Mouse (Mus musculus): ENCODE measurements at regions not wholly inside any gene's neighbourhood (a gene's known extent, or its start where the extent isn't known, plus 50 kb on each side); places are given as distances from the start of the nearest gene placed in this dataset.

- H3K27me3 ChIP-seq (replicated peaks) = no peaks in the 10 kb centered on the region
Measured at GRCm38 (mm10) chr12:16239792-16240191, 371.0 kb downstream of the Lpin1 start.

GRCm38 (mm10) chr12:16237498-16237897 lies 373.3 kb downstream of the Lpin1 start:
- Histone ChIP-seq H3K9me3 (replicated peaks) (no peaks in the 10 kb centered on the region), H3K27ac (no peak overlapping the region), H3K9ac (no peak overlapping the region), H3K27me3 (replicated peaks) (no peaks in the 10 kb centered on the region), H3K4me3 (no peak overlapping the region), H3K36me3 (no peaks in the 10 kb centered on the region), H3K4me2 (no peak overlapping the region), H3K4me1 (no peaks in the 10 kb centered on the region)
- WGBS (ENCODE audit: insufficient replicate concordance) = 57% methylated on average over 5 of the region's 5 CpGs
- ATAC-seq = no peak

More at GRCm38 (mm10) chr12:16239792-16240191, 371.0 kb downstream of the Lpin1 start:
- no peak overlapping the region for H3K27ac ChIP-seq
- H3K9me3 ChIP-seq (replicated peaks) = no peaks in the 10 kb centered on the region
- H3K4me3 ChIP-seq = no peak overlapping the region
- H3K9ac ChIP-seq = no peak overlapping the region
- H3K36me3 ChIP-seq = no peaks in the 10 kb centered on the region
- 64% methylated on average over 5 of the region's 5 CpGs for WGBS (ENCODE audit: insufficient replicate concordance)
- no peak overlapping the region for H3K4me2 ChIP-seq
- ATAC-seq = no peak
- H3K4me1 ChIP-seq = no peaks in the 10 kb centered on the region

GRCm38 (mm10) chr12:16233559-16233958 lies 377.2 kb downstream of the Lpin1 start:
- no peaks in the 10 kb centered on the region for H3K9me3 ChIP-seq (replicated peaks)
- no peak overlapping the region for H3K4me3 ChIP-seq
- H3K36me3 ChIP-seq = no peaks in the 10 kb centered on the region
- no peak for ATAC-seq
- H3K27me3 ChIP-seq (replicated peaks) = no peaks in the 10 kb centered on the region
- WGBS (ENCODE audit: insufficient replicate concordance) = 75% methylated on average over 3 of the region's 3 CpGs
- no peak overlapping the region for H3K27ac ChIP-seq
- no peak overlapping the region for H3K9ac ChIP-seq
- H3K4me2 ChIP-seq = no peak overlapping the region
- H3K4me1 ChIP-seq = no peaks in the 10 kb centered on the region

- no peak for ATAC-seq
- Histone ChIP-seq H3K36me3 (no peaks in the 10 kb centered on the region), H3K4me3 (no peak overlapping the region), H3K4me2 (no peak overlapping the region), H3K27ac (no peak overlapping the region), H3K9me3 (replicated peaks) (no peaks in the 10 kb centered on the region), H3K4me1 (no peaks in the 10 kb centered on the region), H3K9ac (no peak overlapping the region), H3K27me3 (replicated peaks) (no peaks in the 10 kb centered on the region)
- 63% methylated on average over 8 of the region's 8 CpGs for WGBS (ENCODE audit: insufficient replicate concordance)
Measured at GRCm38 (mm10) chr12:16232828-16233227, 377.9 kb downstream of the Lpin1 start.

GRCm38 (mm10) chr12:16232051-16232450 lies 378.7 kb downstream of the Lpin1 start:
- H3K36me3 ChIP-seq = no peaks in the 10 kb centered on the region
- no peak for ATAC-seq

GRCm38 (mm10) chr12:16231093-16231492 lies 379.7 kb downstream of the Lpin1 start:
- Histone ChIP-seq H3K9me3 (replicated peaks) (no peaks in the 10 kb centered on the region), H3K4me1 (no peaks in the 10 kb centered on the region), H3K27ac (no peak overlapping the region), H3K9ac (no peak overlapping the region), H3K36me3 (no peaks in the 10 kb centered on the region), H3K27me3 (replicated peaks) (no peaks in the 10 kb centered on the region), H3K4me3 (no peak overlapping the region), H3K4me2 (no peak overlapping the region)
- 65% methylated on average over 2 of the region's 2 CpGs for WGBS (ENCODE audit: insufficient replicate concordance)
- ATAC-seq = no peak

More at GRCm38 (mm10) chr12:16232051-16232450, 378.7 kb downstream of the Lpin1 start:
- WGBS (ENCODE audit: insufficient replicate concordance) = 66% methylated on average over 2 of the region's 2 CpGs
- Histone ChIP-seq H3K4me2 (no peak overlapping the region), H3K27me3 (replicated peaks) (no peaks in the 10 kb centered on the region), H3K9me3 (replicated peaks) (no peaks in the 10 kb centered on the region), H3K4me1 (no peaks in the 10 kb centered on the region), H3K9ac (no peak overlapping the region), H3K4me3 (no peak overlapping the region), H3K27ac (no peak overlapping the region)

GRCm38 (mm10) chr12:16225428-16225827 lies 385.3 kb downstream of the Lpin1 start:
- Histone ChIP-seq H3K4me2 (no peak overlapping the region), H3K9ac (no peak overlapping the region), H3K27ac (no peak overlapping the region), H3K4me1 (no peaks in the 10 kb centered on the region), H3K4me3 (no peak overlapping the region), H3K27me3 (replicated peaks) (no peaks in the 10 kb centered on the region), H3K9me3 (replicated peaks) (no peaks in the 10 kb centered on the region), H3K36me3 (no peaks in the 10 kb centered on the region)
- WGBS (ENCODE audit: insufficient replicate concordance) = 23% methylated on average over 2 of the region's 2 CpGs
- no peak for ATAC-seq

- Histone ChIP-seq H3K9me3 (replicated peaks) (no peaks in the 10 kb centered on the region), H3K4me2 (no peak overlapping the region), H3K4me3 (no peak overlapping the region), H3K4me1 (no peaks in the 10 kb centered on the region), H3K36me3 (no peaks in the 10 kb centered on the region), H3K27ac (no peak overlapping the region), H3K9ac (no peak overlapping the region), H3K27me3 (replicated peaks) (no peaks in the 10 kb centered on the region)
- no peak for ATAC-seq
- 74% methylated on average over 9 of the region's 9 CpGs for WGBS (ENCODE audit: insufficient replicate concordance)
Measured at GRCm38 (mm10) chr12:16222836-16223450, 387.8 kb downstream of the Lpin1 start.

- ATAC-seq = no peak
- H3K27ac ChIP-seq = no peak overlapping the region
Measured at GRCm38 (mm10) chr12:16222205-16222604, 388.6 kb downstream of the Lpin1 start.

GRCm38 (mm10) chr12:16221142-16221541 lies 389.6 kb downstream of the Lpin1 start:
- no peak for ATAC-seq
- no peak overlapping the region for H3K27ac ChIP-seq
- no peaks in the 10 kb centered on the region for H3K4me1 ChIP-seq
- H3K27me3 ChIP-seq (replicated peaks) = no peaks in the 10 kb centered on the region
- H3K4me3 ChIP-seq = no peak overlapping the region
- no peak overlapping the region for H3K4me2 ChIP-seq
- 67% methylated on average over 1 of the region's 1 CpGs for WGBS (ENCODE audit: insufficient replicate concordance)
- H3K36me3 ChIP-seq = no peaks in the 10 kb centered on the region
- H3K9ac ChIP-seq = no peak overlapping the region
- no peaks in the 10 kb centered on the region for H3K9me3 ChIP-seq (replicated peaks)

More at GRCm38 (mm10) chr12:16222205-16222604, 388.6 kb downstream of the Lpin1 start:
- H3K4me2 ChIP-seq = no peak overlapping the region
- H3K9ac ChIP-seq = no peak overlapping the region
- H3K9me3 ChIP-seq (replicated peaks) = no peaks in the 10 kb centered on the region
- H3K4me1 ChIP-seq = no peaks in the 10 kb centered on the region
- H3K27me3 ChIP-seq (replicated peaks) = no peaks in the 10 kb centered on the region
- no peak overlapping the region for H3K4me3 ChIP-seq
- no peaks in the 10 kb centered on the region for H3K36me3 ChIP-seq

- H3K4me2 ChIP-seq = no peak overlapping the region
- no peak overlapping the region for H3K9ac ChIP-seq
- H3K9me3 ChIP-seq (replicated peaks) = no peaks in the 10 kb centered on the region
- 72% methylated on average over 3 of the region's 3 CpGs for WGBS (ENCODE audit: insufficient replicate concordance)
- no peaks in the 10 kb centered on the region for H3K4me1 ChIP-seq
- H3K36me3 ChIP-seq = no peaks in the 10 kb centered on the region
- no peak overlapping the region for H3K4me3 ChIP-seq
- no peaks in the 10 kb centered on the region for H3K27me3 ChIP-seq (replicated peaks)
- ATAC-seq = no peak
- H3K27ac ChIP-seq = no peak overlapping the region
Measured at GRCm38 (mm10) chr12:16220561-16220960, 390.2 kb downstream of the Lpin1 start.

- Histone ChIP-seq H3K9ac (no peak overlapping the region), H3K36me3 (no peaks in the 10 kb centered on the region), H3K9me3 (replicated peaks) (no peaks in the 10 kb centered on the region), H3K4me1 (no peaks in the 10 kb centered on the region), H3K27me3 (replicated peaks) (no peaks in the 10 kb centered on the region), H3K4me3 (no peak overlapping the region), H3K4me2 (no peak overlapping the region), H3K27ac (no peak overlapping the region)
- no peak for ATAC-seq
- WGBS (ENCODE audit: insufficient replicate concordance) = 81% methylated on average over 4 of the region's 4 CpGs
Measured at GRCm38 (mm10) chr12:16218906-16219305, 391.9 kb downstream of the Lpin1 start.

- H3K27me3 ChIP-seq (replicated peaks) = no peaks in the 10 kb centered on the region
- no peaks in the 10 kb centered on the region for H3K9me3 ChIP-seq (replicated peaks)
- no peak for ATAC-seq
- H3K4me2 ChIP-seq = no peak overlapping the region
- WGBS (ENCODE audit: insufficient replicate concordance) = 8% methylated on average over 4 of the region's 4 CpGs
- H3K36me3 ChIP-seq = no peaks in the 10 kb centered on the region
- no peak overlapping the region for H3K4me3 ChIP-seq
- H3K9ac ChIP-seq = no peak overlapping the region
- H3K27ac ChIP-seq = no peak overlapping the region
- 0 out of 2 replicates have a peak, but pooled peaks cover 3% of the 10 kb centered on the region for H3K4me1 ChIP-seq
Measured at GRCm38 (mm10) chr12:16210553-16210952, 393.8 kb upstream of the Trib2 start.
